Mouse (Mus musculus): ENCODE data around the gene 2210408I21Rik.

Gene 2210408I21Rik

DNA sequence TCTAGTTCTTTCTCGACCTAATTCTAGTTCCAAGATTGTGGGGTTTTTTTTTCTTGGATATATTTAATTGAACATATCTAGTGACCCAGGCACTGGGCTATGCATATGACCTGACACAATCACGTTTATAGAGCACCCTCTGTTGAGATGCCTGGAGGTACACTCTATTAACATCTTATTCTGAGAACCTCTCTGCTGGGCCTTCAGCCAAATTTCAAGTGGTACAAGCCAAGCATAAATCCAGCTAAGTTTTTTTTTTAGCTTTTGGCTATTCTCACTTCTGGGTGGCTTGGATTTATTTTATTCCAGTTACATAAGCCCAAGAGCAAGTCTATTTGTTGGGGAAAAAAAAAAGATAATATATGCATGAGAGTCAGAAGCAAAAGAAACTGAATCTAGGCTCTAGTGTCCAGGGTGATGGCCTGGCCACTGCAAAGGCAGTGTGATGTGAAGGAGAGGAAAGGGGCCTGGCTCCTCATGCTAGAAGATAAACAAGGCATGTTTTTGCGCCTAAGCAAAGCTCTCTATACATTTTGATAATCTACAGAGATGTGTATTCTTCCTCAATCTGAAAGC is 139.9 kb downstream of the 2210408I21Rik start:
- no peak for DNase-seq (ENCODE audit: low read depth, low spot score)

DNA sequence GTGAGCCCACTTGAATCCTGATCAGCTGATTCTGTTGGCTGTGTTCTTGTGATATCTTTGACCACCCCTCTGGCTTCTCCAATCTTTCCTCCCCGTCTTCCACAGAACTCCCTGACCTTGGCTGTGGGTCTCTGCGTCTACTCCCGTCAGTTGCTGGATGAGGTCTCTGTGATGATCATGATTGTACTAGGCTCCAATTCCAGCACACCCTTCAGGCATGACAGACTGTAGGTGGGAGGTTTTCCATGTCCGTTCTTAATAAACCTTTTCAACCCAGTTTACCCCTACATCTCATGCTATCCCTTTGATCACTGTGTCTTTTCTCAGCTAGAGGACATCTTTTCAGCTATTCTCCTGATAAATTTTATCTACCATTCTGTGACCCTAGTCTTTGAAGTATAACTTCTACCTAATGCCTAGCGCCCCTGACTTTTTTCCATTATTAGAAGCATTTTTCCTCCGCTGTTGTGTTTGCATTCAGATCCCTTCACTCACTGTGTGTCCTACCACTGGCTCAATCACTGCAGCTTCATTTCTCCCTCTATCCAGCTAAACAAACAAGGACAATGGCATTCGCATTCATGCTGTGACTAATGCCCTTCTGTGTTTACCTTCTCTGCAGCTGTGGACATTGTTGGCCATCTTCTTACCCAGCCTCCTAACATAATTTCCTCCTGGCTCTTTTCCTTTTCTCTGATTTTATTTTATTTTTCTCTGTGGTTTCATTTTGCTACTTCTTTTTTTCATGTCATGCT is 143.5 kb downstream of the 2210408I21Rik start:
- DNase-seq (ENCODE audit: low read depth, low spot score): no peak

DNA sequence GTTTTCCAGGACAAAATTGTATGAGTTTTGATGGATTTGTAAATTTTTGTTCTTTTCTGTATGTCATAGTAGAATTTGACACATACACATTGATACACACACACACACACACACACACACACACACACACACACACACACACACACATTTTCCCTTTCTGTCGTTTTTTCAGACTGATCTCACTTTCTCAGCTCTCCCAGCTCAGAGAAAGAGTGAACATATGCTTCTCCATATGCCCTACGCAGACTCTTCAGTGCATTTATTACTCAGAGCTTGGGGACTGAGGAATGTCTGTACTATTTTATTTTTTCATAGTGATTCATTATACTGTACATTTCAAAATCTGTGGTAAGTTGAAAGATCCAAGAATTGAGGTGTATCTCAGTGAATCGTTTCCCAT is 160.2 kb downstream of the 2210408I21Rik start:
- no peak for DNase-seq (ENCODE audit: low read depth, low spot score)

DNA sequence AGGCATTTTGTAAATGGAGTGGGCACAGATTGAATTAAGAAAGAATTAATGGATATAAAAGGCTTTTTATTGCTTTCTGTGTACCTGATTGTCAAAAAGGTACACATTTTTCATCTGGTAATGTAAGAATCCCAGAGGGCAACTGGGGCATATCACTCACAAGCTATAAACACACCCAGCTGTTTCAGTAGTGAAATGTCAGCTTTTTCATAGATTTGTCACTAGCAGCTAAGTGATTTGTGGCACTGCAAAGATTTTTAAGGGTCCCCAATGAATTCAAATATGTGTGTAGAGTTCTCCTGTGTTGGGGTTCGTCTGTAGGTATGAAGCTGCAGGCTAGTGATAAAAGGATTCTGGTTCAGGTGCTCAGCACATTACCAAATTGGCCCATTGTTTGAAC is 188.8 kb downstream of the 2210408I21Rik start:
- DNase-seq (ENCODE audit: low read depth, low spot score): no peak

DNA sequence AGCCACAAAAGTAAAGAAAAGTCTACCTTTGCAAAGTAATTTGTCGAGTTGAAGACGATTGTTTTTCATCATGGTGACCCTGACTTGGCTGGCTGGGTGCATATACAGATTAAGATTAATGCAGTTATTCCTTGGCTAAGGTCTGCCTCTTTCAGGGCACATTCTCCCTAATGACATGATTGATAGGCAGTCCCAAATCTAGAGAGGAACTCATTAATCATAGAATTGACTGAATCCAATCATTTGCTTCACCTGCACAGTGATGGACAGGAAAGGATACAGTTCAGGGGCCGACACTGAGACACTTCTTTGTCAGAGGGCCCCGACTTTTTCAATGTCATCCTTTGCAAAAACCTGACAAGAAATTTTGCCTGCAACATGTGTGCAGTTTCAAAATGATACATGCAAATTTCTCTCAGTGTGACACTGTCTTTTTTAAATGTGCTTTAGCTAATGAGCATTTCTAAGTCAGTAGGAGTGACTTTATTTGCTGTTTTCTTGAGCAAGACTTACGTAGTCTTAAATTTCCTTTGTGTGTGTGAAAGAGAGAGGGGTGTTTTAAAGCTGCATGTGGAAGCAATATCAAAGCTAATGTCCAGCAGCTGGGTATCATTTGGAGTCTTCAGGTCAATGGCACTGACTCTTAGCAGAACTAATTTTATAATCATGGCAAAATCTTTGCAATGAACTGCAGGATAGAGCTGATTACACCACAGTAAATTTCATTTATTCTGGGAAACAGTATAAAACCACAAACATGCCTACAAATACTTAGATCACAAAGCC is 191.0 kb downstream of the 2210408I21Rik start:
- DNase-seq (ENCODE audit: low read depth, low spot score): no peak

DNA sequence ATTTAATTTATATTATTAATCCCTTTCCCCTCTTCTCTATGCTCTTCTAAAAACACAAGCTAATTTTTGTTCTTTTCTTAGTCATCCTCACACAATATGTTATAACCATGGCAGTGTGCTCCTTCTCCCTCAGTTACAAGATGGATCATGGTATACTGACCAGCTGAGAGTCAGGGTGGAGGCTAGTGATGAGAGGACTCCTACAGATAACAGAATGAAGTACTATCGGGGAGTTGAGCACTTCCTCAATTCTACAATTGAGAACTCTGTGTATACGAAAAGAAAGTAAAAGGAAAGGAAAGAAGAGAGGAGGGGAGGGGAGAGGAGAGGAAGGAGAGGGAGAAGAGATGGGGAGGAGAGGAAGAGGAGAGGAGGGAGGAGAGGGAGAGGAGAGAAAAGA is 206.8 kb downstream of the 2210408I21Rik start:
- DNase-seq (ENCODE audit: low read depth, low spot score): no peak

DNA sequence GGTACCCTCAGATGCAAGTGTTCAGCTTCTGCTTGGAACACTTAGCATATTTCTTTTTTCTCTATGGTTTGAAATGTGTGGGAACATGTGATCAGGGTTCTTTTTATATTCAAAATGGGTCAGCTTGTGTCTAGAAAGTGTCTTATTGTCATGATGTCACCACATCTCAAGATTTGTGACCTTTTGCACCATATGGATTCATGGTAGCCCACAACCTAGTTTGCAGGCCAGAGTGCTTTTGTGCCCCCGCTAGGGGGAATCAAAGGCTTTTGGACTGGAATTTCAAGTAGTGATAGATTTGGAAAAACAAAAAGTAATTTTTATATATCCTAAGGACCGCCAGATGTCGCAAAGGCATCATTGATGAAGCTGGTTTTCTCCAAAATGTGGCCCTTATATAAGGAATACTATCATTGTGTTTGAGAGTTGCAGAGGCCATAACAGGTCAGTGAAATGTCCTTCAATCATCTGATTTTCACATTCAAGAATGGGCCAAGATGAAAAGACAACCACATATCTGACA is 250.2 kb downstream of the 2210408I21Rik start:
- no peak for DNase-seq (ENCODE audit: low read depth, low spot score)

DNA sequence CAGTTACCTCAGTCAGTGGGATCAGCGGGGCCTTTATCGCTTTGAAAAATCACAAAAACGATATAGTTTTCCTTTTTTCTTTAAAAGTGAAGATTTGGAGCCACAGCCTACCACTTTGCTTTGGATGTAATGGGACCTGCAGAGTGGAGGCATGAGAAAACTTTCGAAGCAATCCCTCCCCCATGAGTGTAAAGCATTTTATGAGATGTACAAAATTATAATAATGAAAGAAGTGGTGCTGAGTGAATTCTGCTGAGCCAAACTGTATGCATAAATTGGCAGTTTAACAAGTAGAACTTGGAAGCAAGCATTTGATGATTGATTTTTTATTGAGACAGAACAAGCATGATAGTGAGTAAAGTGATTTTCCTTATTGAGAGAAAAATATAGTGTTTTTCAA is 250.7 kb downstream of the 2210408I21Rik start:
- no peak for DNase-seq (ENCODE audit: low read depth, low spot score)

DNA sequence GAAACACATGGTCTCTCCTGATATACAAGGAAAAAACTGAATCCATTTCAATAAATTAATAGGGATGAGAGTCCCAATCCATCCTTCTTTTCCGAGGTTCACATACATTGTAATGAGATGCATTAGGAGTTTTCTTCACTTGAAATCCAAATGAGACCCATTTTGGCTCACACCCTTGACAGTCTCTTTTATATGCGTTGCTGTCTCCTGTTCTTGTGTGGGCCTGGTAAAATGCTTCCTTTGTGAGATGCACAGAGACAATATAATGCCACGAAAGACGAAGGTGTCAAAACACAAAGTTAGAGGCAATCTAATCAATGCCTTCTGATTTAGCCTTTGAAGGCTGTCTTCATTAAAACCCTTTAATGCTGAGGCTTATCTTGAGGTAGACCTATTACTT is 252.8 kb downstream of the 2210408I21Rik start:
- DNase-seq (ENCODE audit: low read depth, low spot score): no peak

DNA sequence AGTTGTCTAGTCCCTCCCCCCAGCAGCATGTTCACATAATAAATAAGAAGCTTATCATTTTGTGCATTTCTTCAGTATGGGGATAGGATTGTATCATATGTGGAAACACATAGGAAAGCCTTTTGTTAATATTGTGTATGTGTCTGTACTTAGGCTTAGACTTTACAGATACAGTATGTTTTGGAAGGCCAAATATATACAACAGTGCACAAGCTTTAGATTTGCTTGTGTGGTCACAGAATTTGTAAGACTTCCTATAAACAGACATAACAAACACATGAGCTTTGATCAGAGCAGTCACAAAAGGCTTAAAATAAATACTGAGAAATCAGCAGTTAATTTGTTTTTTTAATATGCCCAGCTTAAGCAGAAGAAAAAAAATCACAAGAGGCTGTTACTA is 253.9 kb downstream of the 2210408I21Rik start:
- no peak for DNase-seq (ENCODE audit: low read depth, low spot score)

DNA sequence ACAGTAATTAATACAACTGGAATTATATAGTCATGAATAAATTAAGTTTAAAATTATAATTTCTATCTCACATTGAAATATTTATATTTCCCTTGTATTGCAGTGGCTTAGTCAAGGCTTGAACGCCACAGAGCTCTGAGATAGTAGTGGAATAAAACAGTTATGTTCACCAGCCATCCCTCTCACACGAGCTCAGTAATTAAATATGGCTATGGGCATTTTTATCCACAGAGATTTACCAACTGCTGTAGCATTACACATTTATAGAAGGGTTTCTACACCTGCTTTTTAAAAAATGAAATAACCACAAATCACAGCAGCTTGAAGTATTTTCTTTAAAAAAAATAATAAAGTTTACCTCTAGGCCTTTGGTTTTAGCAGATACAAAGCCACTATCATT is 261.0 kb downstream of the 2210408I21Rik start:
- no peak for DNase-seq (ENCODE audit: low read depth, low spot score)

DNA sequence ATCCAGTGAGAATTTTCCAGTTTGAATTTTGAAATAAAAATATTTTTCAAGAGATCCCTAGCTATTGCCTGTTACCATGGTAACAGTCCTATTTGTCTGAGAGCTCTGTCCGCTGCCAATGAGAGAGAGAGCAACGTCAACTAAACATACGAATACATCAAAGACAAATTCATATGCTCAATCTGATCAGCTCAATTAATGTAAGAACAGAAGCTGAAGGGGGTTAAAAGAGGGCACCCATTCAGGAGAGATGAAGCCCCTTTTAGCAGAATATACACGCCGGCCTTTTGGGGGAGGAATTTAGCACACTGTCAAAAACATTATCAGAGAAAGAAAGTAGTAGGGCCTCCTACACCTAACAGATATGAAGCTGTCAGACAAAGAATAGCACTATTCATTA is 261.6 kb downstream of the 2210408I21Rik start:
- DNase-seq (ENCODE audit: low read depth, low spot score): no peak

DNA sequence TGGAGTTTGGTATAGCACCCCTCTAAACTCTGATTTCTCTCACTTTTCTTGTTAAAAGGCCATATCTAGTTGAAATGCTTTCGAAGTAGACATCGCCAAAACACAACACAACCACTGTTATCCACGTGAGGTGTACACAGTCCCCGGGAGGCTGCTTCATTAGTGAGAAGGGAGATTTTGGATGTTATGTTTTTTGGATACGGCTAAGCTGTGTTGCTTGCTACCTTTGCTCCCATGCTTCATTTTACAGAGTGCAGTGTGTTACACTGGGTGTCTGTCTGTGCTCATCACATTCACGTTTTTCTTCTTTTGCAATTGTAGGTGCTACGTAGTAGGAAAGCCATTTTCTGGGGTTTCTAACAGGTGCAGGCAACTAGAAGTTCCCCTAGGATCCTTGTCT is 262.3 kb downstream of the 2210408I21Rik start:
- no peak for DNase-seq (ENCODE audit: low read depth, low spot score)

DNA sequence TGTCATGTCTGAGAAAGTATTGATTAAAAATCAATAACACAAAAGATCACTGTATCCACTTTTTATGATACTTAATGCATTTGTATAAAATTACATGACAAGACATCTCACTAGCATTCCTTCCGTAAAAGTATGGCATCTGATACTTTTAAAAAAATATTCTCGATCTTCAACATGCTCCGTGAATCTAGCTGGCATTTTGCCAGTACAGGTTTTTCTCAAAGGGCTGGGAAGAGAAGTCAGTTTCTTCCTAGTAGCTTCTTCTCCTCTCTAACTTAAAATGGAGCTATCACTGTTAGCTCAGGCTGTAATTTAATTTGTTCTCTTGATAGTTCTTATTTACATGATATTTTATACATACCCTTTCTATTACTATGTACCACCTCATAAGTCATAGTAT is 263.1 kb downstream of the 2210408I21Rik start:
- DNase-seq (ENCODE audit: low read depth, low spot score): no peak

DNA sequence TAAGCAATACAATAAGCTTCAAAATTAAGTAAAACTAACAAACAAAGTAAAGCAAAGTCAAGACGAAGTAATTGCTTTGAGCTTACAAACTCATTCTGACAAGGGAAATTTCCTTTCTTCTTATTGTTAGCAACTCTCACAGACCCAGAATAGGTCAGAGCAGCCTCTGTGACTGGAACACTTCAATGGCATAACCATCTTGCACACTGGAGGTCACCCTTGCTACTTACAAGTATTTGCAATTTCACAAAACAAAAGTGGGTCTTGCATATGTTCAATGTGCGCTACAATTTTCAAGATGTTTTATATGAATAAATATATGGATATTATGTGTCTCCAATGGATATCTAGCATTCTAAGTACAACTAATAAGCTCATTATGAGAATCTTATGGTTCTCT is 265.4 kb downstream of the 2210408I21Rik start:
- no peak for DNase-seq (ENCODE audit: low read depth, low spot score)

DNA sequence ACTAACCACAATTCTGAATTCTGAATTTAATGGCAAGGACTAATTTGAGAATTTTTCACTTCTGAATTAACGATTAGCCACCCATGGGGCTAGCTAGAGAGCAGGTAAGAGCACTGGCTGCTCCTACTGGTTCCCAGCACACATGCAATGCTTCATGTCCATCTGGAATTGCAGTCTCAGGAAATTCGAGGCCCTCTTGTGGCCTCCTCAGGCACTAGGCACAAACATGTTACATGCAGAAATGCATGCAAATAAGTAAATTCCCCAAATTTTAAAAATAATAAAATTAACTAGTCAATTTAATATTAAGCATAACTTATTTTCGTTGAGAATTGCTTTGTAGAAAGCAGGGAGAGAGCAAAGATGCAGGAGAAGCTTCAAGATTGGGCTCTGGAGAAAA is 273.2 kb downstream of the 2210408I21Rik start:
- no peak for DNase-seq (ENCODE audit: low read depth, low spot score)

DNA sequence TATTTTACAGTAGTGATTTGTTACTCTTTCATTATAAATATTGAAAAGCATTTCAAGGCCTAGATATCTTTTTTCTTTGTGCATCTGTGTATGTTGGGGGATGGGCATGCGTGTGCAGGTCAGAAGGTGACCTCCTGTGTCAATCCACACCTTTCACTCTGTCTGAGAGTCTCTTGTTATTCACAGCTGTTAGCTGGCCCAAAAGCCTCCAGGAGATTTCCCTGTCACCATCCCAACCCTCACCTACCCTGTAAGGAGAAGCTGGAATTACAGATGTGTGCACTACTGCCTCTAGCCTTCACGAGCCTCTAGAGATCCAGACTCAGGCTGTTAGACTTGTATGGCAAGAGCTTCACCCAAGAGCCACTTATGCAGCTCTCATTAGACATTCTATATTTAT is 274.5 kb downstream of the 2210408I21Rik start:
- DNase-seq (ENCODE audit: low read depth, low spot score): no peak

DNA sequence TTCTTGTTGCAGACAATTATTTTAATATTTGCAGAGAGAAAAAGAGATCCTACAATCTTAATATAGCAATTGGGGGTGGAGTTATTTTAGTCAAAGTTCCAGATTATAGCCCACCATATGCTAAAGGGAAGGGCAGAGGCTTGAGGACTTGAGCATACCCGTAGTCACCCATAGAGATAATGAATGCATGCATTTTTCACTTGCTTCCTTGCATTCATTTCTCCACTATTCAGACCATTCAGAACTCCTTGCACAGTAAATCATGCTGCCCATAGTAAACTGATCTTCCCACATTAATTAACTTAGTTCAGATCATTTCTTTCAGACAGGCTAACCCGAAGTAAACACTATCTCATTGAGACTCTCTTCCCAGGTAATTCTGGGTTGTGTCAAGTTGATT is 277.5 kb downstream of the 2210408I21Rik start:
- DNase-seq (ENCODE audit: low read depth, low spot score): no peak

DNA sequence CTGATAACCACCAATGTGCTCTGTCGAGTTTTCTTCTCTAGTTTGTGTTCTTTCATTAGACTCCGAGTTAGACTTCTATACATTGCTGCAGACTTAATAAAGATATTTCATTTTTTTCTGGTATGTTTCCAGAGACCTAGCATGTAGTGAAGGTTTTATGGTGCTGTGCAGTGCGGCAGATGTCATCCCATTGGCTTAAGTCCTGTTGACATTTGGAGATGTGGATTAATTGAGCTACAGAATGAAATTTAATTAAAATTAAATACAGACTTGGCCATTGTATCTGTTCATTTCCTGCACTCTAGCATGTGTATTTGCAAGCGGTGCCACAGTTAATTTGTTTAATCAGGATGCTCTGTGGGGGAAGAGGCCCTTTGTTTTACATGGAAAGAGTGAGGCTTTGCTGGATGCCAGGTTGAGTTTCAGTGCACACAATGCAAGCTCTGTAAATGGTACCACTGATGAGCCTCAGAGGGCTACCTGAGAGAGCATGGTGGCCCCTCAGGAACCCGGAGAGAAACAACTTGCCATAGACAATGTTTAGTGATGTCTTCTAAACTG is 314.7 kb downstream of the 2210408I21Rik start:
- DNase-seq (ENCODE audit: low read depth, low spot score): no peak

DNA sequence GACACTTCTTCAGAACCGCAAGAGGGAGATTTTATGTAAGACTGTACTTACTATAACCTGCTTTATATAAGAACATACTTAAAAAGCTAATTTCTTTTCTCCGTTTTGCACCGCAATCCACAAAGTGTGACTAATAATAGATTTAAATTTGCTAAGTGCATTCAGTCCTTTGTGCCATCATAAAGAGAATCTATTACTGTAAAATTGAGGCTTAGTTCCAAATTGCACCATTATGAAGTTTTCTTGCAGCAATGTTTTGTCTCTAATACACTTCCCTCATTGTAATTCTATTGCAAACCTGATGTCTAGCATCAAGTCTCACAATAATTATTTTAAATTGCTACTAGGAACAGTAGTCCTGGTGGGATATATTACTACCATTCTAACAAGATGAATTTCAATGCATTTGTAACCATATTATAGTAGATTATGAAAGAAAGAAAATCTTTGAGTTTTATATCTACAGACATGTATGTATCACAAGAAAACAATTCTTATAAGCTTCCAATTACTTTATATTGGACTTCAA is 334.8 kb downstream of the 2210408I21Rik start:
- no peak for DNase-seq (ENCODE audit: low read depth, low spot score)

DNA sequence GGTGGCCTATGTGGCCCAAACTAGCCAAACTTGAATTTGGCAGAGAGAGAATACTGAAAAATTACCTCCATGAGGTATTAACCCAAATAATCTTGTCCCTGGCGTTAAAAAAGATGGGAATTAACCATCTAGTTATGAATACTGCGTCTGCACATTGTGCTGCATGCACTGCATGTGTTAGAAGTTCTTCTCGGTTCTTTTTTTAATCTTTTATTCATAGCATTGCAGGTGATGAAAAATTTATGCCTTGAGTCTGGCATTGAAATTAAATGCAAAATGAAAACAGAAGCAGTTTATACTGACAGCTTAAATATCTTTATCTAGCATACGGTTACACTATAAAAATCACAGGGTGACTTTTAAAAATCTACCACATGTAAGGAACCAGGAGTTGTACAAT is 341.1 kb downstream of the 2210408I21Rik start:
- no peak for DNase-seq (ENCODE audit: low read depth, low spot score)
